Mouse (Mus musculus) forebrain, embryonic 10.5 days (tissue): ENCODE results near the gene F7. TPM values are rescaled to one million over a fixed set of nuclear protein-coding genes. Genes with fewer than 3 reads are reported as not detected.

Source experiments
- polyA plus RNA-seq: library from polyadenylated mRNA; unstranded; fragments of >200 nt; fragmentation: Nextera tagmentation; extraction: Ambion mirVana; gene quantifications from 2 replicates; pipeline ENCODE4 v1.2.1, GENCODE M21; 2016

F7 gene
- polyA plus RNA-seq, 1 experiment from 2014 or later, result 0.07 TPM

Other genes with a start within 250 kb of the F7 start
- 26.3 and 32.5 TPM in 2 replicates for gene Mcf2l, start 152.2 kb upstream of the F7 start, polyA plus RNA-seq
- 0.47 and 0.76 TPM in 2 replicates for gene F10, start 11.3 kb downstream of the F7 start, polyA plus RNA-seq
- gene Proz, start 34.9 kb downstream of the F7 start, polyA plus RNA-seq, result 0.31 and 0.33 TPM in 2 replicates
- gene Pcid2, start 79.4 kb downstream of the F7 start, polyA plus RNA-seq, result 58.5 and 62.0 TPM in 2 replicates
- gene Cul4a, start 79.6 kb downstream of the F7 start, polyA plus RNA-seq, result 84.9 and 87.8 TPM in 2 replicates
- 182 and 190 TPM in 2 replicates for gene Lamp1, start 133.1 kb downstream of the F7 start, polyA plus RNA-seq
- 19.5 and 21.5 TPM in 2 replicates for gene Grtp1, start 174.6 kb downstream of the F7 start, polyA plus RNA-seq
- 0.16 TPM in 1 of 2 replicates, not detected in the other for gene Adprhl1, start 228.1 kb downstream of the F7 start, polyA plus RNA-seq